Mouse (Mus musculus) heart, adult 2 months (tissue): ENCODE results near the gene Metap1d.

ENCODE experiments used
- CTCF ChIP-seq: fragments of 200-600 bp; IDR thresholded peaks from 2 replicates; pipeline ENCODE4 v1.8.1; 2022; ENCODE audit warnings: antibody characterized with exemption, mild to moderate bottlenecking, moderate library complexity
- POLR2A ChIP-seq: fragments of 200-500 bp; IDR thresholded peaks from 2 replicates; pipeline ENCODE4 v1.6.1; 2011; ENCODE audit warnings: mild to moderate bottlenecking, low read depth, low read length, control low read depth; ENCODE audit not compliant: insufficient read depth

- TF ChIP-seq CTCF = no peak
- no peak for TF ChIP-seq POLR2A
Measured at GRCm38 (mm10) chr2:71528714-71529510, 75.8 kb downstream of the Metap1d start.
